Mouse (Mus musculus): ENCODE measurements at regions not wholly inside any gene's neighbourhood (a gene's known extent, or its start where the extent isn't known, plus 50 kb on each side); places are given as distances from the start of the nearest gene placed in this dataset.

- peak; percentile 12; the same call in 1 of the 2 replicates for ATAC-seq (ENCODE audit: low FRiP score, low read depth)
- no peak overlapping the region for H3K4me3 ChIP-seq
- no peaks in the 10 kb centered on the region for H3K27me3 ChIP-seq (replicated peaks)
- H3K9me3 ChIP-seq = no peaks in the 10 kb centered on the region
- peaks cover 15% of the 10 kb centered on the region for H3K4me1 ChIP-seq
- 0 out of 2 replicates have a peak overlapping the region, but pooled peaks have one; percentile 64 for H3K4me2 ChIP-seq (replicated peaks)
- no peak overlapping the region for H3K9ac ChIP-seq
- H3K36me3 ChIP-seq = no peaks in the 10 kb centered on the region
- WGBS = 44% methylated on average over 6 of the region's 6 CpGs
- no peak overlapping the region for H3K27ac ChIP-seq
These were observed 298.7 kb upstream of the Klf3 start for GRCm38 (mm10) chr5:64504507-64504906.

GRCm38 (mm10) chr5:64505227-64505834, 297.9 kb upstream of the Klf3 start:
- no peak overlapping the region for H3K9ac ChIP-seq
- no peaks in the 10 kb centered on the region for H3K9me3 ChIP-seq
- H3K4me2 ChIP-seq (replicated peaks) = peak overlapping the region; percentile 64
- H3K36me3 ChIP-seq = no peaks in the 10 kb centered on the region
- peak overlapping the region; percentile 22; the same call in 1 of the 2 replicates for H3K4me3 ChIP-seq
- H3K27ac ChIP-seq = no peak overlapping the region
- peak; percentile 79 for ATAC-seq (ENCODE audit: low FRiP score, low read depth)
- no peaks in the 10 kb centered on the region for H3K27me3 ChIP-seq (replicated peaks)
- H3K4me1 ChIP-seq = peaks cover 15% of the 10 kb centered on the region
- 2% methylated on average over 17 of the region's 17 CpGs for WGBS

DNA sequence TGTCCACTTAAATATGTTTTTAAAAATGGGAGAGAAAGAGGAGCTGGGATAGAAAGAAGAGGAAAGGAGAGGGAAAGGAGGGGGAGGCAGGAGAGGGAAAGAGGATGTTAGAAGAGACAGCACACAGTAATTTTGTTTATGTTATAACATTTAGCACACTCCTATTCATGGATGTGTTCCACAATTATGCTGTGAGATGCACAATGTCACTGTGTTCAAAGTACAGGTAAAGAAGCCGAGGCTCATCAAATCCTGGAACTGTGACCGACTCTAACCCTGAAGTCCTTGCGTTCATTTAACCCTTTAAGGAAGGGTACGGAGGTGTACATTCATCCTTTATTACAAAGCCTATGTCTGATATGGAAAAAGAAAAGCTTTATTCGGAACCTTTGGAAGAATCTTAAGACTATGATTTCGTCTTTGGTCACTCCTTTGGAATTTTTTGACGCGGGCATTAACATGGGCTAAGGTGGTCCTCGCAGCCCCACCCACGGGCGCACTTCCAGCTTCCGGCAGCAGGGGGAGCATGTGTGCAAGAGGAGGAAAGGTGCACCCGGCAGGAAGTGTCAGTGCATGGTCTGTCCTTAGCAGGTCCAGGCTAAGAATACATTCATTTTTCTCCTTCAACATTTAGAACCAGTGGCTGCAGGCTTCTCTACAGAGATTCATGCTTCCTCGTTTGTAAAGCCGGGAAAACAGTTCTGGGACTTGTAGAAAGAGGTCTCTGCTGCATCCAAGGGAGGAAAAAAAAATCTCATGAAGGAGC, 297.2 kb upstream of the Klf3 start:
- WGBS = 4% methylated on average over 15 of the region's 15 CpGs
- Histone ChIP-seq H3K27ac (no peak overlapping the region), H3K36me3 (no peaks in the 10 kb centered on the region), H3K4me2 (replicated peaks) (peak overlapping the region; percentile 64), H3K4me1 (peaks cover 15% of the 10 kb centered on the region), H3K9ac (no peak overlapping the region), H3K9me3 (no peaks in the 10 kb centered on the region), H3K27me3 (replicated peaks) (no peaks in the 10 kb centered on the region), H3K4me3 (peak overlapping the region; percentile 22)
- peak; percentile 77 for ATAC-seq (ENCODE audit: low FRiP score, low read depth)

DNA sequence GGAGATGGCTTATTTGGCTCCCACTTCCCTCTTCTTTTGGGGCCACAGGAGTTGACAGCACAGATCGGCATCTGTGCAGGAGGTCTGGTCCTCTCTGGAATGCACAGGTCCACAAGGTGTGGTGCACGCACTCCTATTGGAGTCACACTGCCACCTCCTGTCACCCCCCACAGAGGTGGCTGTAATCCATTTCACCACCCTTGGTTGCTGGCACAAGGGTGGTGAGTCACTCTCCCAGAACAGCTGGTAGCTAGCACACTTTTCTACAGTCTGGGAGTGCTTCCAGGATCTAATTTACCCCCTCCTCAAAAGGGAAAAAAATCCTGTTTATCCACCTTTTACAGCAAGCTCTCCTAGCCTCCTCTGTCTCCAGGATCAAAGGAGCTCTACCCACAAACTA, 294.6 kb upstream of the Klf3 start:
- H3K4me2 ChIP-seq (replicated peaks) = no peak overlapping the region
- no peak overlapping the region for H3K4me3 ChIP-seq
- WGBS = 84% methylated on average over 2 of the region's 2 CpGs
- H3K4me1 ChIP-seq = peaks cover 14% of the 10 kb centered on the region
- no peaks in the 10 kb centered on the region for H3K27me3 ChIP-seq (replicated peaks)
- no peak overlapping the region for H3K27ac ChIP-seq
- no peaks in the 10 kb centered on the region for H3K9me3 ChIP-seq
- H3K36me3 ChIP-seq = no peaks in the 10 kb centered on the region
- H3K9ac ChIP-seq = no peak overlapping the region
- no peak for ATAC-seq (ENCODE audit: low FRiP score, low read depth)

- H3K36me3 ChIP-seq = no peaks in the 10 kb centered on the region
- WGBS = 83% methylated on average over 20 of the region's 20 CpGs
- no peaks in the 10 kb centered on the region for H3K4me1 ChIP-seq
- H3K27me3 ChIP-seq (replicated peaks) = no peaks in the 10 kb centered on the region
- H3K9me3 ChIP-seq = no peaks in the 10 kb centered on the region
- H3K9ac ChIP-seq = no peak overlapping the region
- ATAC-seq (ENCODE audit: low FRiP score, low read depth) = no peak
- H3K27ac ChIP-seq = no peak overlapping the region
- H3K4me2 ChIP-seq (replicated peaks) = no peak overlapping the region
- no peak overlapping the region for H3K4me3 ChIP-seq
These were observed 289.8 kb upstream of the Klf3 start for GRCm38 (mm10) chr5:64513155-64513945.

- Histone ChIP-seq H3K4me1 (no peaks in the 10 kb centered on the region), H3K4me2 (replicated peaks) (no peak overlapping the region), H3K9me3 (no peaks in the 10 kb centered on the region), H3K27ac (no peak overlapping the region), H3K9ac (no peak overlapping the region), H3K27me3 (replicated peaks) (no peaks in the 10 kb centered on the region), H3K4me3 (no peak overlapping the region), H3K36me3 (no peaks in the 10 kb centered on the region)
- 91% methylated on average over 13 of the region's 13 CpGs for whole genome bisulfite sequencing
- ATAC-seq (ENCODE audit: low FRiP score, low read depth) = no peak
These were observed 287.0 kb upstream of the Klf3 start for GRCm38 (mm10) chr5:64516115-64516665.

DNA sequence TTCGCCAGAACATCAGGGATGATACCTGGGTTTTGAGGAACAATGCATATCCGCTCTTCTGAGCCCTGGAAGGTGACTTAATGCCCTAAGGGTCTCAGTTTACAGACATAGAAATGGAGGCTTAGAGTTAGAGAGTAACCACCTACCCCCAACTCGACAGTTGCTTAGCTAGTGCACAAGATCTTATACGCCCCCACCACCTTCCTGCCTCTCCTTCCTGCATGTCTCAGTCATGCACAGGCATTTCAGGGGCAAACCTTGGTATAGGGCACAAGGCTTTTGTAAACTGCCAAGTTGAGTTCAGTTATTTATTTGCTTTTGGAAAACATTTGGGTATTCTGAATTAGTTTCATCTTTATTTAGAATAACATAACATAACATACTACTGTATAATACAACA, 285.9 kb upstream of the Klf3 start:
- no peak for ATAC-seq (ENCODE audit: low FRiP score, low read depth)
- Histone ChIP-seq H3K4me1 (no peaks in the 10 kb centered on the region), H3K36me3 (no peaks in the 10 kb centered on the region), H3K9ac (no peak overlapping the region), H3K27ac (no peak overlapping the region), H3K27me3 (replicated peaks) (no peaks in the 10 kb centered on the region), H3K9me3 (no peaks in the 10 kb centered on the region), H3K4me3 (no peak overlapping the region), H3K4me2 (replicated peaks) (no peak overlapping the region)
- 90% methylated on average over 4 of the region's 4 CpGs for WGBS

GRCm38 (mm10) chr5:64517835-64518234, 285.4 kb upstream of the Klf3 start:
- no peak for ATAC-seq (ENCODE audit: low FRiP score, low read depth)
- H3K27ac ChIP-seq = no peak overlapping the region
- WGBS = 66% methylated on average over 3 of the region's 3 CpGs

DNA sequence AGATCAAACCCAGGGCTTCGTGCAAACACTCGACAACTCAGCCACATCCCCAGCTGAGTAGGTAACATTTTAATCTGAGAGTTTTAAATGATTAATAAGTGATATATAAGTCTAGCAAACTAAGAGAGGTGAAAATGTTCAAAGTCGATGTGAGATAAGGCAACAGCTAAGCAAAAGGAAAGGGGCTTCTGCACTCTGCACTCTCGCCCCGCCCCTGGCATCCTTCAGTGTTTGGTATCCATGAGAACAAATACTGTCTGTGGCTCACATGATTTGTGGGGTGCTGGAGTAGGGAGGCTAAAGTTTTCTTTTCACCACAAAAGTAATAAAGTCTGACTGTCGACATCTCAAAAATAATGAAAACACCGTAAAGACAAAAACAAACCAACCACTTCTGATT, 284.2 kb upstream of the Klf3 start:
- Histone ChIP-seq H3K9me3 (no peaks in the 10 kb centered on the region), H3K27ac (no peak overlapping the region), H3K27me3 (replicated peaks) (no peaks in the 10 kb centered on the region), H3K9ac (no peak overlapping the region), H3K4me1 (no peaks in the 10 kb centered on the region), H3K4me2 (replicated peaks) (no peak overlapping the region), H3K36me3 (no peaks in the 10 kb centered on the region), H3K4me3 (no peak overlapping the region)
- ATAC-seq (ENCODE audit: low FRiP score, low read depth) = no peak
- 75% methylated on average over 7 of the region's 7 CpGs for WGBS

More at GRCm38 (mm10) chr5:64517835-64518234, 285.4 kb upstream of the Klf3 start:
- Histone ChIP-seq H3K4me2 (replicated peaks) (no peak overlapping the region), H3K4me1 (no peaks in the 10 kb centered on the region), H3K9ac (no peak overlapping the region), H3K4me3 (no peak overlapping the region), H3K36me3 (no peaks in the 10 kb centered on the region), H3K27me3 (replicated peaks) (no peaks in the 10 kb centered on the region), H3K9me3 (no peaks in the 10 kb centered on the region)

DNA sequence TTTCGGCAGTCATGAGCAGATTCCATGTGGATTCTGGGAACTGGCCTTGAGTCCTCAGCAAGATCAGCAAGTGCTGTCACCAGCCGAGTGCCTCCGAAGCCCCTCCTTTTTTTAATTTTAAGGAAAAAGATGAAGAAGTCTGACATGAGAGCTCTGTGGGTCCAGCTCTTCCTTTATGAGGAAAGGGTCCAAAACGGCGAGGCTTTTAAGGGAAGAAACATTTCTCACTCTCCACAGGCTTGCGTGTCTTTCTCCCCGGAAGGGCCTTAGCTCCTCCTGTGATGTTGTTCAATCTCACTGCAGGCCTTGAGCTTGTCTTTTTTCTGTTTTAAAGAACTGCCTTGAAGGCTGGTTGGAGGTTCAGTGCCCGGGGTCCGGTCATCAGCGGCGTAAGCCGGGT, 283.5 kb upstream of the Klf3 start:
- no peaks in the 10 kb centered on the region for H3K4me1 ChIP-seq
- no peaks in the 10 kb centered on the region for H3K27me3 ChIP-seq (replicated peaks)
- WGBS = 81% methylated on average over 12 of the region's 12 CpGs
- H3K9ac ChIP-seq = no peak overlapping the region
- H3K4me3 ChIP-seq = no peak overlapping the region
- ATAC-seq (ENCODE audit: low FRiP score, low read depth) = no peak
- H3K4me2 ChIP-seq (replicated peaks) = no peak overlapping the region
- no peak overlapping the region for H3K27ac ChIP-seq
- no peaks in the 10 kb centered on the region for H3K9me3 ChIP-seq
- H3K36me3 ChIP-seq = no peaks in the 10 kb centered on the region

GRCm38 (mm10) chr5:64521401-64521800, 281.8 kb upstream of the Klf3 start:
- Histone ChIP-seq H3K36me3 (no peaks in the 10 kb centered on the region), H3K4me3 (no peak overlapping the region), H3K4me2 (replicated peaks) (no peak overlapping the region), H3K4me1 (no peaks in the 10 kb centered on the region), H3K9me3 (no peaks in the 10 kb centered on the region), H3K27me3 (replicated peaks) (no peaks in the 10 kb centered on the region), H3K27ac (no peak overlapping the region), H3K9ac (no peak overlapping the region)
- no peak for ATAC-seq (ENCODE audit: low FRiP score, low read depth)
- WGBS = 76% methylated on average over 6 of the region's 6 CpGs

GRCm38 (mm10) chr5:64521969-64522368, 281.2 kb upstream of the Klf3 start:
- Histone ChIP-seq H3K27ac (no peak overlapping the region), H3K4me1 (no peaks in the 10 kb centered on the region), H3K9ac (no peak overlapping the region), H3K9me3 (no peaks in the 10 kb centered on the region), H3K27me3 (replicated peaks) (no peaks in the 10 kb centered on the region), H3K4me3 (no peak overlapping the region), H3K4me2 (replicated peaks) (no peak overlapping the region), H3K36me3 (no peaks in the 10 kb centered on the region)
- WGBS = 17% methylated on average over 5 of the region's 5 CpGs
- no peak for ATAC-seq (ENCODE audit: low FRiP score, low read depth)

All from neural tube, embryonic 12.5 days (tissue).